Mouse (Mus musculus): ENCODE data around the gene 4933434E20Rik. TPM values are rescaled to one million over a fixed set of nuclear protein-coding genes. Genes with fewer than 3 reads are reported as not detected.

Gene 4933434E20Rik
- total and polyA plus RNA-seq, 3 experiments, result 13.8 to 100 (median 80.8) TPM

- no peak for DNase-seq
Measured at GRCm38 (mm10) chr3:90080498-90080863, 29.0 kb downstream of the 4933434E20Rik start.

- no peak for DNase-seq
Measured at GRCm38 (mm10) chr3:90081365-90082240, 30.2 kb downstream of the 4933434E20Rik start.

GRCm38 (mm10) chr3:90083034-90083433, 31.6 kb downstream of the 4933434E20Rik start:
- DNase-seq, result peak; percentile 54

- peak; percentile 40 for DNase-seq
Measured at GRCm38 (mm10) chr3:90083698-90084324, 32.4 kb downstream of the 4933434E20Rik start.

GRCm38 (mm10) chr3:90084790-90085189, 33.4 kb downstream of the 4933434E20Rik start:
- DNase-seq, result no peak

GRCm38 (mm10) chr3:90085281-90085680, 33.8 kb downstream of the 4933434E20Rik start:
- DNase-seq, result peak; percentile 70

- no peak for DNase-seq
Measured at GRCm38 (mm10) chr3:90086068-90086467, 34.6 kb downstream of the 4933434E20Rik start.

GRCm38 (mm10) chr3:90088617-90089016, 37.2 kb downstream of the 4933434E20Rik start:
- DNase-seq, result no peak

- DNase-seq, result peak; percentile 66
Measured at GRCm38 (mm10) chr3:90090892-90091291, 39.5 kb downstream of the 4933434E20Rik start.

GRCm38 (mm10) chr3:90094453-90094852, 43.0 kb downstream of the 4933434E20Rik start:
- DNase-seq, result no peak

- no peak for DNase-seq
Measured at GRCm38 (mm10) chr3:90097928-90098327, 46.5 kb downstream of the 4933434E20Rik start.

GRCm38 (mm10) chr3:90101010-90101409, 49.6 kb downstream of the 4933434E20Rik start:
- no peak for DNase-seq

- DNase-seq, result no peak
Measured at GRCm38 (mm10) chr3:90101673-90102072, 50.2 kb downstream of the 4933434E20Rik start.

- DNase-seq, result no peak
Measured at GRCm38 (mm10) chr3:90102239-90102638, 50.8 kb downstream of the 4933434E20Rik start.

GRCm38 (mm10) chr3:90103176-90103575, 51.7 kb downstream of the 4933434E20Rik start:
- DNase-seq, result no peak

- no peak for DNase-seq
Measured at GRCm38 (mm10) chr3:90103938-90104337, 52.5 kb downstream of the 4933434E20Rik start, which contains the start of gene Nup210l. TSS of gene Nup210l (plus strand) at chr3:90104132.

GRCm38 (mm10) chr3:90111706-90112105, 60.3 kb downstream of the 4933434E20Rik start:
- DNase-seq, result no peak

GRCm38 (mm10) chr3:90114342-90114741, 62.9 kb downstream of the 4933434E20Rik start:
- peak; percentile 29 for DNase-seq

GRCm38 (mm10) chr3:90115526-90115925, 64.1 kb downstream of the 4933434E20Rik start:
- peak; percentile 75 for DNase-seq
